Mouse (Mus musculus): ENCODE measurements around the gene Mfap5. TPM values are rescaled to one million over a fixed set of nuclear protein-coding genes. Genes with fewer than 3 reads are reported as not detected.
"Not testable (repeated sequence)": the region's sequence is repeated elsewhere in the genome, so short reads cannot be mapped to it uniquely, and the experiment has no call there.

Mfap5 gene
- polyA plus RNA-seq, 1 experiment from 2014 or later = 98.8 TPM

DNA sequence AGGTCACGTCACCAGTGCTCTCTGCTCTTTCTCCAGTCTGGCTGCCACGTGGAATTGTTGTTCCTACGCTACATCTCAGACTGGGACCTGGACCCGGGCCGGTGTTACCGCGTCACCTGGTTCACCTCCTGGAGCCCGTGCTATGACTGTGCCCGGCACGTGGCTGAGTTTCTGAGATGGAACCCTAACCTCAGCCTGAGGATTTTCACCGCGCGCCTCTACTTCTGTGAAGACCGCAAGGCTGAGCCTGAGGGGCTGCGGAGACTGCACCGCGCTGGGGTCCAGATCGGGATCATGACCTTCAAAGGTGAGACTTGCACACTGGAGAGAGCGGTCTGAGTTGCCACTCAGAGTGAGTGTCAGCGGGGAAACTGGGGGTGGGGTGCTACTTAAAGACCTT is 55.4 kb downstream of the Mfap5 start:
- Histone ChIP-seq H3K27ac (replicated peaks; ENCODE audit: low read depth, low read length) (no peak overlapping the region), H3K4me2 (ENCODE audit: low read depth, low read length) (no peak overlapping the region; the same call in 1 of the 2 replicates)
- 87% methylated on average over 20 of the region's 20 CpGs for WGBS

DNA sequence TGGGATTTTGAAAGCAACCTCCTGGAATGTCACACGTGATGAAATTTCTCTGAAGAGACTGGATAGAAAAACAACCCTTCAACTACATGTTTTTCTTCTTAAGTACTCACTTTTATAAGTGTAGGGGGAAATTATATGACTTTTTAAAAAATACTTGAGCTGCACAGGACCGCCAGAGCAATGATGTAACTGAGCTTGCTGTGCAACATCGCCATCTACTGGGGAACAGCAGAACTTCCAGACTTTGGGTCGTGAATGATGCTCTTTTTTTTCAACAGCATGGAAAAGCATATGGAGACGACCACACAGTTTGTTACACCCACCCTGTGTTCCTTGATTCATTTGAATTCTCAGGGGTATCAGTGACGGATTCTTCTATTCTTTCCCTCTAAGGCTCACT is 56.8 kb downstream of the Mfap5 start:
- Histone ChIP-seq H3K36me3 (ENCODE audit: control insufficient read depth, insufficient read depth, low read length) (no peaks in the 10 kb centered on the region), H3K4me3 (ENCODE audit: low read depth, low read length) (no peak overlapping the region), H3K27me3 (replicated peaks; ENCODE audit: control insufficient read depth, insufficient read depth, low read length) (0 out of 2 replicates have a peak, but pooled peaks cover 2% of the 10 kb centered on the region), H3K4me1 (ENCODE audit: control insufficient read depth, insufficient read depth, low read length) (no peaks in the 10 kb centered on the region), H3K9me3 (ENCODE audit: control insufficient read depth, low read length) (no peaks in the 10 kb centered on the region), H3K27ac (replicated peaks; ENCODE audit: low read depth, low read length) (no peak overlapping the region), H3K4me2 (ENCODE audit: low read depth, low read length) (peak overlapping the region; percentile 19; the same call in 1 of the 2 replicates), H3K9ac (ENCODE audit: low read depth, low read length) (no peak overlapping the region)
- peak; percentile 78 for DNase-seq (ENCODE audit: low spot score)
- ATAC-seq (ENCODE audit: low read depth) = no peak
- WGBS = 2% methylated on average over 6 of the region's 6 CpGs

More for the DNA sequence above, 55.4 kb downstream of the Mfap5 start:
- Histone ChIP-seq H3K27me3 (replicated peaks; ENCODE audit: control insufficient read depth, insufficient read depth, low read length) (0 out of 2 replicates have a peak, but pooled peaks cover 2% of the 10 kb centered on the region), H3K4me3 (ENCODE audit: low read depth, low read length) (no peak overlapping the region), H3K36me3 (ENCODE audit: control insufficient read depth, insufficient read depth, low read length) (no peaks in the 10 kb centered on the region), H3K4me1 (ENCODE audit: control insufficient read depth, insufficient read depth, low read length) (no peaks in the 10 kb centered on the region), H3K9ac (ENCODE audit: low read depth, low read length) (no peak overlapping the region), H3K9me3 (ENCODE audit: control insufficient read depth, low read length) (no peaks in the 10 kb centered on the region)
- DNase-seq (ENCODE audit: low spot score) = no peak
- 0 out of 2 replicates have a peak, but pooled peaks have one; percentile 15 for ATAC-seq (ENCODE audit: low read depth)

DNA sequence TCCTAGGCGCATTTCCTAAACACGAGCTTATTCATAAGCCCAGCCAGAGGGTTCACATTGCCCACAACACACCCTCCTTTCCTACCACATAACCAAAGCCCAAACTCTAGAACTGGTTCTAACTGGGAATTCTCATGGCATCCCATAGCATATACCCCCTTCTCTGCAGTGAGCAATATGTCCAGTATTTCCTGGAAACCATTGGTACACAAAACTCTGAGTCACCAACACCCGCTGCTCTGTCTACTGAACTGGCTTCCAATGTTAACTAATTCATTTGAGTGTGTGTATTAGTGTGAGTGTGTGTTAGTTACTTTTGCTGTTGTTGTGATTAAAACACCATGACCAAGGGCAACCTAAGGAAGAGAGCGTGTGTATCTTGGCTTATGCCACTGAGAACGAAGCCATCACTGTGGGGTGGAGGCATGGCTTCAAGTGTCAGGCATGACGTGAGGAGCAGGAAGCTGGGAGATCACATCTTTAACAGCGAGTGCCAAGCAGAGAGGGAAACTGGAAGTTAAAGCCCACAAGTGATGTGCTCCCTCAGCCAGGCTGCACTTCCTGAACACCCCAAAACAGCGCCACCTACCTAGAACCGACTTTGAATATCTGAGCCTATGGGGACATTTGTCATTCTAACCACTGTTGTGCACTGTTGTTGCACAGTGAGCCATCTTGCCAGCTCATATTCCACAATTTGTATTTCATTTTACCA is 59.6 kb downstream of the Mfap5 start:
- Histone ChIP-seq H3K4me3 (ENCODE audit: low read depth, low read length) (no peak overlapping the region), H3K4me2 (ENCODE audit: low read depth, low read length) (no peak overlapping the region), H3K4me1 (ENCODE audit: control insufficient read depth, insufficient read depth, low read length) (no peaks in the 10 kb centered on the region), H3K9me3 (ENCODE audit: control insufficient read depth, low read length) (no peaks in the 10 kb centered on the region), H3K27me3 (replicated peaks; ENCODE audit: control insufficient read depth, insufficient read depth, low read length) (0 out of 2 replicates have a peak, but pooled peaks cover 2% of the 10 kb centered on the region), H3K9ac (ENCODE audit: low read depth, low read length) (no peak overlapping the region), H3K36me3 (ENCODE audit: control insufficient read depth, insufficient read depth, low read length) (no peaks in the 10 kb centered on the region), H3K27ac (replicated peaks; ENCODE audit: low read depth, low read length) (no peak overlapping the region)
- ATAC-seq (ENCODE audit: low read depth) = no peak
- no peak for DNase-seq (ENCODE audit: low spot score)
- 92% methylated on average over 9 of the region's 9 CpGs for WGBS

DNA sequence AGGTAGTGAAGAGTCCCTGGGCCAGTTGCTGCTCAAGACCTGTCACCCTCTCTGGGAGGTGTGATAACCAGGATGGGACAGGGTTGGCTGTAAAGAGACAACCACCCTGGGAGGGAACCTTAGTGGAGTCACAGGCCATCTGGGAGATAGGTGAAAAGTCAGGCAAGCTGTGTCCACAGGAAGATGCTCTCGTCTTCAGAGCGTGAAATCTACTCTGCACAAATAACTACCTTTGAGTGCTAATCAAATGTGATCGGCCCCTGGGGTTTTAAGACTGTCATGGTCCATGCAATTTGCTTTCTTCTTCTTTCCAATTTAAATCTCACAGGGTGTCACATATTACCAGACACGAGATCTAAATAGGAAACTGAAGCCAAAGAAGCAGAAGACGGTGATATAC is 63.5 kb downstream of the Mfap5 start:
- H3K9ac ChIP-seq (ENCODE audit: low read depth, low read length) = no peak overlapping the region
- no peak for ATAC-seq (ENCODE audit: low read depth)
- WGBS = 59% methylated on average over 5 of the region's 5 CpGs

DNA sequence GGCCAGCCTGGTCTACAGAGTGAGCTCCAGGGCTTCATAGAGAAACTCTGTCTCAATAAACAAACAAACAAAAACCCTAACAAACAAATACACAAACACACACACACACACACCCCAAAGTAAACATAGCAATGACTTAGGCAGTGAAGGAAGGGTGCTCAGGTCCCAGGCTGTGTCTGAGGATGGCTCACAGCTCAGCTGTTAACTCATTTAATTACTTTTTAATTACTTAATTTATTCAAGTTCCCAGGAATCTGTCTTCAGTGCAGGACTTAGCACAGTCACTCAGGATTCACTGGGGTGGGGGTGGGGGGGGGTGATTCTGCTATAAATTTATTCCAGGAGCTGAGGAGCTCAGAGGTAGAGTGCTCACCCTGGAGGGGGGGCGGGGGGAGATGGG is 64.1 kb downstream of the Mfap5 start:
- Histone ChIP-seq H3K27ac (replicated peaks; ENCODE audit: low read depth, low read length) (no peak overlapping the region), H3K27me3 (replicated peaks; ENCODE audit: control insufficient read depth, insufficient read depth, low read length) (no peaks in the 10 kb centered on the region), H3K9ac (ENCODE audit: low read depth, low read length) (no peak overlapping the region), H3K4me1 (ENCODE audit: control insufficient read depth, insufficient read depth, low read length) (no peaks in the 10 kb centered on the region), H3K4me2 (ENCODE audit: low read depth, low read length) (no peak overlapping the region), H3K9me3 (ENCODE audit: control insufficient read depth, low read length) (no peaks in the 10 kb centered on the region), H3K4me3 (ENCODE audit: low read depth, low read length) (no peak overlapping the region), H3K36me3 (ENCODE audit: control insufficient read depth, insufficient read depth, low read length) (no peaks in the 10 kb centered on the region)
- 73% methylated on average over 1 of the region's 1 CpGs for WGBS
- DNase-seq (ENCODE audit: low spot score) (no peak), ATAC-seq (ENCODE audit: low read depth) (no peak)

More for the DNA sequence above, 63.5 kb downstream of the Mfap5 start:
- H3K36me3 ChIP-seq (ENCODE audit: control insufficient read depth, insufficient read depth, low read length) = no peaks in the 10 kb centered on the region
- H3K4me2 ChIP-seq (ENCODE audit: low read depth, low read length) = no peak overlapping the region
- H3K9me3 ChIP-seq (ENCODE audit: control insufficient read depth, low read length) = no peaks in the 10 kb centered on the region
- no peak overlapping the region for H3K27ac ChIP-seq (replicated peaks; ENCODE audit: low read depth, low read length)
- H3K27me3 ChIP-seq (replicated peaks; ENCODE audit: control insufficient read depth, insufficient read depth, low read length) = no peaks in the 10 kb centered on the region
- DNase-seq (ENCODE audit: low spot score) = no peak
- H3K4me3 ChIP-seq (ENCODE audit: low read depth, low read length) = no peak overlapping the region
- H3K4me1 ChIP-seq (ENCODE audit: control insufficient read depth, insufficient read depth, low read length) = no peaks in the 10 kb centered on the region

DNA sequence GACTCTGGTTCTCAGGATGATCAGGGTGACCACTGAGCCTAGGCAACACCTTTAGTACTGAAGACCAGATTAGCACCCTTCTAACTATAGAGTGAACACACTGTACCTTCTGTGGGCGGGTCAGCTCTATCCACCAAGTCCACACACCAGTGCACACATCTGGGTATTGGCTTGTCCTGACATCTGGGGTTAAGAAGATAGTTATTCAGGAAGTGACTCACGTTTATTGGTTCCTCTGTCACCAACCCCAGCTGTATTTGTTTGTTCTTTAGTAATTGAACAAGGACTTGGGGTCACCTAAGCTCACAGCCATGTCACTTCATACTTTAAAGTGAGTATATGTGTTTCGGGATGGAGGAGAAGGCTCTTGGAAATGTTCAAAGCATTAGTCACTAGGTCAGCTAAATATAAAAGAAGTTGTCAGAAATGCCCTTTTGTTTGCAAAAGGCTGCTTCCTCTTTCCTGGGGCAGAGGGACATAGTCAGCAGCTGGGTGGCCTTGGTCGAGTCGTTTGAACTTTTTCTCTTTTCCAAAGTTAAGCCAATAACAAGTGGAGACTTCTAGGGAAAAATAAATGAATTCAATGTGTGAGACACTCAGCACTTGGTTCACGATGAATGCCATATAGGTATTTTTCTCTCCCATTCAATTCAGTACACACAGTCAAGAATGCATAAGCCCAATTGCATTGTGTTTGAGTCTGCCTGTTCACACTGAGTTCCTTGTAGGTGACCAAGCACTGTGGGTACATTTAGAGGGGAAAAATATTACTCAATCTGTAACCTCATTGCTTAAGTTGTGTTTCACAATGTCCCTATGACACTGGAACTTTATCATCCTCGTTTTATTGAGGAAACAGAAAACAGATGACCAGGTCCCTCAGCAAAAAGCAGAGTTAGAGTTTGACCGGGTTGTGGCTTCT is 65.3 kb downstream of the Mfap5 start:
- 52% methylated on average over 8 of the region's 8 CpGs for WGBS
- Histone ChIP-seq H3K36me3 (ENCODE audit: control insufficient read depth, insufficient read depth, low read length) (no peaks in the 10 kb centered on the region), H3K4me2 (ENCODE audit: low read depth, low read length) (no peak overlapping the region), H3K4me1 (ENCODE audit: control insufficient read depth, insufficient read depth, low read length) (no peaks in the 10 kb centered on the region), H3K27me3 (replicated peaks; ENCODE audit: control insufficient read depth, insufficient read depth, low read length) (no peaks in the 10 kb centered on the region), H3K9me3 (ENCODE audit: control insufficient read depth, low read length) (no peaks in the 10 kb centered on the region), H3K4me3 (ENCODE audit: low read depth, low read length) (no peak overlapping the region), H3K9ac (ENCODE audit: low read depth, low read length) (no peak overlapping the region), H3K27ac (replicated peaks; ENCODE audit: low read depth, low read length) (no peak overlapping the region)
- no peak for ATAC-seq (ENCODE audit: low read depth)
- no peak for DNase-seq (ENCODE audit: low spot score)

DNA sequence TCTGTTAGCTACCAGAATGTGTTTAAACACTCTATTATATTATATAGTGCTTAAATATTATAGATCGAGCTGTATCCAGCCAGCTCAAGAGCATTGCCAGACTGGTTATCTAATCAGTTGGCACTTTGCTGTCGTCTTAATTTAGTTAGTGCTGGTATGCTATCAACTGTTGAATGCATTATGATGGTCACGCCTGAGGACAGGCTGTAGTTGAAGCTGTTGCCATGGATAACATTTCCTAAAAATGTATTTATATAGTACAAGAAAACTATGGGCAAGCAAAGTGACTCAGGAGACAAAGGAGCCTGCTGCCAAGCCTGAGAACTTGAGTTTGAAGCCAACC is 65.9 kb downstream of the Mfap5 start:
- no peak overlapping the region for H3K27ac ChIP-seq (replicated peaks; ENCODE audit: low read depth, low read length)
- no peak overlapping the region for H3K4me2 ChIP-seq (ENCODE audit: low read depth, low read length)
- H3K36me3 ChIP-seq (ENCODE audit: control insufficient read depth, insufficient read depth, low read length) = no peaks in the 10 kb centered on the region
- no peaks in the 10 kb centered on the region for H3K27me3 ChIP-seq (replicated peaks; ENCODE audit: control insufficient read depth, insufficient read depth, low read length)
- DNase-seq (ENCODE audit: low spot score) (no peak), ATAC-seq (ENCODE audit: low read depth) (no peak)
- WGBS = 80% methylated on average over 3 of the region's 3 CpGs
- H3K9me3 ChIP-seq (ENCODE audit: control insufficient read depth, low read length) = no peaks in the 10 kb centered on the region
- H3K9ac ChIP-seq (ENCODE audit: low read depth, low read length) = no peak overlapping the region
- no peaks in the 10 kb centered on the region for H3K4me1 ChIP-seq (ENCODE audit: control insufficient read depth, insufficient read depth, low read length)
- no peak overlapping the region for H3K4me3 ChIP-seq (ENCODE audit: low read depth, low read length)

DNA sequence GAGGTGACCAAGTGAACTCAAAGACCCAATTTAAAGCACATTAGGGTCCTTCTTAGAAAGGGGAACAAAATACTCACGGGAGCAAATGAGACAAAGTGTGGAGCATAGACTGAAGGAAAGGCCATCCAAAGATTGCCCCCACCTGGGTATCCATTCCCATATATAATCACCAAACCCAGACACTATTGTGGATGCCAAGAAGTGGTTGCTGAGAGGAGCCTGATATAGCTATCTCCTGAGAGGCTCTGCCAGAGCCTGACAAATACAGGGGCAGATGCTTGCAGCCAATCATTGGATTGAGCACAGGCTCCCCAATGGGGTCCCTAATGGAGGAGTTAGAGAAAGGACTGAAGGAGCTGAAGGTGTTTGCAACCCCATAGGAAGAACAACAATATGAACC is 69.4 kb downstream of the Mfap5 start:
- not testable (repeated sequence) for H3K36me3 ChIP-seq (ENCODE audit: control insufficient read depth, insufficient read depth, low read length); H3K9me3 ChIP-seq (ENCODE audit: control insufficient read depth, low read length); H3K27me3 ChIP-seq (replicated peaks; ENCODE audit: control insufficient read depth, insufficient read depth, low read length); H3K4me3 ChIP-seq (ENCODE audit: low read depth, low read length); H3K4me1 ChIP-seq (ENCODE audit: control insufficient read depth, insufficient read depth, low read length); ATAC-seq (ENCODE audit: low read depth); DNase-seq (ENCODE audit: low spot score); H3K4me2 ChIP-seq (ENCODE audit: low read depth, low read length); H3K27ac ChIP-seq (replicated peaks; ENCODE audit: low read depth, low read length); H3K9ac ChIP-seq (ENCODE audit: low read depth, low read length)
- WGBS = 81% methylated on average over 1 of the region's 1 CpGs

Data from embryonic facial prominence, embryonic 14.5 days (tissue).